Mouse (Mus musculus): ENCODE data around the gene Asap2.
"Not testable (repeated sequence)": the region's sequence is repeated elsewhere in the genome, so short reads cannot be mapped to it uniquely, and the experiment has no call there.

DNA sequence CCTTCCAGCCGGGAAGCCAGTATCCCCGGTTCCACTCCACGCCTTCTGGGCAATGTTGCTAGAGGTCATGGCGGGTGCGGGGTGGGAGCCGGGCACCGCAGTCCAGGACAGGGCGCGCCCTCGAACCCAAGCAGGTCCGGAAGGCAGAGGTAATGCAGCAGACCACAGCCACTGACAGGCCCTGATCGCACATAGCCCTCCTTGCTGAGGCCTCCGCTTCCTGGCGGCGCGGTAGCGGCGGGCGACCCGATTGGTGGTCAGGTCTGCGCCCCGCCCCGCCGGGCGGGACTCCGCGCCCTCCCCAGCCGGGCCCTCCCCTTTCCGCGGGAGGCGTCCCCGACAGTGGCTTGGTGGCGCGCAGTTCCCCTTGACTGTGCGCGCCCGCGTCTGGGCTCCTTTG is at the start of gene Asap2:
- TF ChIP-seq CTCF (IDR thresholded peaks at IDR 0.05; ENCODE audit: control insufficient read depth, insufficient read depth, insufficient replicate concordance, low read depth, low read length); POLR2A (IDR thresholded peaks at IDR 0.05; ENCODE audit: control insufficient read depth, low read depth, low read length): not testable (repeated sequence)
